Mouse (Mus musculus): ENCODE results near the gene Ctrl. TPM values are rescaled to one million over a fixed set of nuclear protein-coding genes. Genes with fewer than 3 reads are reported as not detected.

Ctrl gene
- polyA plus RNA-seq, 1 experiment from 2014 or later, result 1.3 TPM

DNA sequence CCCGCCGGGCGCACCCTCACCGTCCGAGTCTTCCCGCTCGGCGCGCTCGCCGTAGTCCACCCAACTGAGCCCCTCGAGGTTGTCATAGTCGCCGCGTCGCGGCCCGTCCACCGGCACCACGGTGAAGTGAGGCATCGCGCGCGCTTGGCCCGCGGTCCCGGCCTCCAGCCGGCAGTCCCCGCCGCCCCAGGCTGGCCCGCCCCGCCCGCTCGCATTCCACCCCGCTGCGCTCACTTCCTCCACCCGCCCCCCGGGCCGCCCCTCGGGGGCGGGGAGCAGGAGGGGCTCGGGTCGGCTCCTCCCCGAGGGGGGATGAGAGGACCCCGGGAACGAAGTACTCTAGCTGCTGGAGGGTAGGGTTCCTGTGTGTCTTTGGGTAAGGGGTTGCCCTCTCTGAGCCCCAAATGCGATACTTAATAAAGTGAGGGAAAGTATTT, 32.3 kb upstream of the Ctrl start, which contains the start of gene Slc12a4:
Slc12a4 (minus strand) TSS at position 193 of the 437 bp plus-strand sequence.
- no peaks in the 10 kb centered on the region for H3K27me3 ChIP-seq (ENCODE audit: control insufficient read depth, insufficient read depth, low read length)
- no peaks in the 10 kb centered on the region for H3K36me3 ChIP-seq (ENCODE audit: control insufficient read depth, insufficient read depth, low read length)
- H3K4me1 ChIP-seq (ENCODE audit: control insufficient read depth, insufficient read depth, low read length), result peaks cover 37% of the 10 kb centered on the region
- H3K4me3 ChIP-seq (ENCODE audit: low read depth, low read length), result peak within 1 kb of the TSS; percentile 84
- no peaks in the 10 kb centered on the region for H3K9me3 ChIP-seq (replicated peaks; ENCODE audit: control insufficient read depth, low read length)
- peak; percentile 85 for ATAC-seq (replicated peaks; ENCODE audit: insufficient number of reproducible peaks, low FRiP score, low TSS enrichment)
- H3K4me2 ChIP-seq, result peak within 1 kb of the TSS; percentile 89
- peak within 1 kb of the TSS; percentile 91 for H3K27ac ChIP-seq (ENCODE audit: low read depth, low read length)
- under 1% methylated on average over 47 of the region's 47 CpGs for WGBS (ENCODE audit: insufficient replicate concordance)
- peak within 1 kb of the TSS; percentile 88 for H3K9ac ChIP-seq (ENCODE audit: low read depth, low read length)

DNA sequence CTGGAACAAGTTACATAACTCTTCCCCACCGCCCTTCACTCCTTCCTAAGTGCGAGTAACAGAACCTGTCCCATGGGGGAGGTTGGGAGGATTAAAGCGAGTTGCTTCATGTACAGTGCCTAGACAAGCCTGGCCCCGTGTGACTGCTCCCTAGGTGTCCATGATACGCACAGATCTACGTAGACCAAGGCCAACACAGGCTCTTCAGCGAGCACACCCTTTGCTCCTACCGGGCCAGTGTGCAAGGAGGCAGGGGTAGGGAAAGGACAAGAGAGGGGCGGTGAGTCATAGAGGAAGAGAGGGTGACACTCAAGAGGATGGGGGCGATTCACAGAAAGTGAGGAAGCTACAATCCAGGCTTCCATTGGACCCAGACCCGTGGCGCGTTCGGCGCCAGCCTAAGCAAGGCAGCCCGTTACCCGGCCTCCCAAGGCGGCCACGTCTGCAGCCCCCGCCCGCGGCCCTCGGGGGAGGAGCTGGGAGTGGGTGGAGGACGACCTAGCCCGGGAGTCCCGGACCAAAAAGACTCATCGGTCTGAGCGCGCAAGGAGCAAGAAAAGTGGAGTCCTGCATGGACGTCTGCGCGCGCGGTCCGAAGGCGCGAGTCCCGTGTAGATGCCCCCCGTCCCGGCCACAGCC, 31.7 kb upstream of the Ctrl start:
- Histone ChIP-seq H3K27me3 (ENCODE audit: control insufficient read depth, insufficient read depth, low read length) (no peaks in the 10 kb centered on the region), H3K36me3 (ENCODE audit: control insufficient read depth, insufficient read depth, low read length) (no peaks in the 10 kb centered on the region), H3K4me2 (peak overlapping the region; percentile 89), H3K4me1 (ENCODE audit: control insufficient read depth, insufficient read depth, low read length) (peaks cover 37% of the 10 kb centered on the region), H3K9me3 (replicated peaks; ENCODE audit: control insufficient read depth, low read length) (no peaks in the 10 kb centered on the region), H3K9ac (ENCODE audit: low read depth, low read length) (peak overlapping the region; percentile 88), H3K4me3 (ENCODE audit: low read depth, low read length) (peak overlapping the region; percentile 84), H3K27ac (ENCODE audit: low read depth, low read length) (peak overlapping the region; percentile 91)
- WGBS (ENCODE audit: insufficient replicate concordance), result 1% methylated on average over 34 of the region's 40 CpGs
- peak; percentile 50 for ATAC-seq (replicated peaks; ENCODE audit: insufficient number of reproducible peaks, low FRiP score, low TSS enrichment)

DNA sequence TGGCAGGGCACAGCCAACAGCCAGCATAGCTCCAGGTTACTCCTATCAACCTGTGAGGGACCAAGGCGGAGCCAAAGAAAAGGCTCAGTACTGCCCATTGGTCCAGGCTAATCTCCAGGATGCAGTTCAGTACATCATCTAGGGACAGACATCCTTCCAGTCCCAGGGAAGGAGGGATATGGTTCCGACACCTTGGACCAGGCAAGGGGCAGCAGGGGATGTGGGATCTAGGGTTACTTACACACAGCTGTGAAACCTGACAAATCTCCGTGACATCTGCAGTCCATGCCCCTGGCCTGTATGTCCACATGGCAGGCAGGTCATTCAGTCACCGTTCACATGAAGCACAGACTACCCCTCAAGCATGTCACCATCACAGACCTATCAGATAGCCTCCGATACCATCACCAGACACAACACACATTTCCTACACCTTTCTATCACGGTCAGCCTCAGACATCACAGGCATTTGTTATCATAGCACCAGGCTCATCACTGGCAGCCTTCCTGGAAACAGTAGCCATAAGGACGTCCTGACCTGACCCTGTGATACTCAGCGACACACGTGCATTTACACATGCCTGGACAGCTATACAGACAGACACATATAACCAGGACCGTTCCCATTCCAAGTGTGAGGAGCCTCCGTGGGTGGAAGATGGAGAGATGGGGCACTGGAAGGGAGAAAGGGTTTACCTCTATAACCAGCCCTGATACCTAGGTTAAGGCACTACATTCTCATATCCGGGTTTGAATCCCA, 31.0 kb upstream of the Ctrl start:
- peak overlapping the region; percentile 89 for H3K4me2 ChIP-seq
- H3K4me1 ChIP-seq (ENCODE audit: control insufficient read depth, insufficient read depth, low read length), result peaks cover 37% of the 10 kb centered on the region
- no peaks in the 10 kb centered on the region for H3K9me3 ChIP-seq (replicated peaks; ENCODE audit: control insufficient read depth, low read length)
- no peak for ATAC-seq (replicated peaks; ENCODE audit: insufficient number of reproducible peaks, low FRiP score, low TSS enrichment)
- 46% methylated on average over 12 of the region's 12 CpGs for WGBS (ENCODE audit: insufficient replicate concordance)
- no peaks in the 10 kb centered on the region for H3K27me3 ChIP-seq (ENCODE audit: control insufficient read depth, insufficient read depth, low read length)
- peak overlapping the region; percentile 91; the same call in 1 of the 2 replicates for H3K27ac ChIP-seq (ENCODE audit: low read depth, low read length)
- peaks cover 3% of the 10 kb centered on the region; the same call in 1 of the 2 replicates for H3K36me3 ChIP-seq (ENCODE audit: control insufficient read depth, insufficient read depth, low read length)
- H3K4me3 ChIP-seq (ENCODE audit: low read depth, low read length), result peak overlapping the region; percentile 84
- H3K9ac ChIP-seq (ENCODE audit: low read depth, low read length), result peak overlapping the region; percentile 88

DNA sequence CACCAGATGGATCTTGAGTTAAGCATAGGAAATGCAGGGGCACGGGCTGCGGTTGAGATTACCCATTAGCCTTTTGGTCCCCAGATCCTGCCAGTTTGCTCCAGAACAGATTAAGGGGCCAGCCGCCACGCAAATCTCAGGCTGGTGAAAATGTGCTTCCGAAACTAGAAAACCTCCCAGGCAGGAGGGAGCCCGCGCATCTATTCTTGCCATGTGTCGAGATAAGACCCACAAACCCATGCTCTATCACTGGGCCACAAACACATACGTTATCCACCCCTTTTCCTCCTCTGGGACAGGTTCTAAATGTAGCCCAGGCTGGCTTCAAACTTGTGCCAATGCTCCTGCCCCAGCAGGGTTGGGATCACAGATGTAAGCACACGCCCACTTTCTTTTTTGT, 27.9 kb upstream of the Ctrl start:
- no peak overlapping the region for H3K4me2 ChIP-seq
- H3K9me3 ChIP-seq (replicated peaks; ENCODE audit: control insufficient read depth, low read length), result no peaks in the 10 kb centered on the region
- H3K4me1 ChIP-seq (ENCODE audit: control insufficient read depth, insufficient read depth, low read length), result peaks cover 32% of the 10 kb centered on the region
- H3K9ac ChIP-seq (ENCODE audit: low read depth, low read length), result no peak overlapping the region
- no peak overlapping the region for H3K4me3 ChIP-seq (ENCODE audit: low read depth, low read length)
- H3K27ac ChIP-seq (ENCODE audit: low read depth, low read length), result no peak overlapping the region
- H3K27me3 ChIP-seq (ENCODE audit: control insufficient read depth, insufficient read depth, low read length), result no peaks in the 10 kb centered on the region
- ATAC-seq (replicated peaks; ENCODE audit: insufficient number of reproducible peaks, low FRiP score, low TSS enrichment), result no peak
- 65% methylated on average over 10 of the region's 10 CpGs for WGBS (ENCODE audit: insufficient replicate concordance)
- H3K36me3 ChIP-seq (ENCODE audit: control insufficient read depth, insufficient read depth, low read length), result peaks cover 6% of the 10 kb centered on the region; the same call in 1 of the 2 replicates

DNA sequence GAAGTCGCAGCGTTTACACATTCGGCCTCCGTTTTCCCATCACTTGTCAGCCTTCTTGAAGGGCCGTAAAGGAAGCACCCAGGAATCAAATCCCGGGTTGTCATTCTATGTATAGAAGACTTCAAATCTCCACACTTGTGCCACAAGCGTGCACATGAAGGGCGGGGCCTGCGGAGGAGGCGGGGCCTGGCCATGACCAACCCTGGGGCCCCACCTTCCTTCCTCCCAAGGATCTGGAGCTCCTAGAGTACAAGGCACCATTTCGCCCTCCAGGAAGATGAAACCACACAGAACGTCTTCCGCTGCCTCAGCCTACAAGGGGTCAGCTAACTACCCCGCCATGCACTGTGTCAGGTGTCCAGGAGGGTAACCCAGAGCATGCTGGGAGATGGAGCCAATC, 27.4 kb upstream of the Ctrl start:
- H3K4me1 ChIP-seq (ENCODE audit: control insufficient read depth, insufficient read depth, low read length), result peaks cover 31% of the 10 kb centered on the region
- WGBS (ENCODE audit: insufficient replicate concordance), result 73% methylated on average over 14 of the region's 14 CpGs

DNA sequence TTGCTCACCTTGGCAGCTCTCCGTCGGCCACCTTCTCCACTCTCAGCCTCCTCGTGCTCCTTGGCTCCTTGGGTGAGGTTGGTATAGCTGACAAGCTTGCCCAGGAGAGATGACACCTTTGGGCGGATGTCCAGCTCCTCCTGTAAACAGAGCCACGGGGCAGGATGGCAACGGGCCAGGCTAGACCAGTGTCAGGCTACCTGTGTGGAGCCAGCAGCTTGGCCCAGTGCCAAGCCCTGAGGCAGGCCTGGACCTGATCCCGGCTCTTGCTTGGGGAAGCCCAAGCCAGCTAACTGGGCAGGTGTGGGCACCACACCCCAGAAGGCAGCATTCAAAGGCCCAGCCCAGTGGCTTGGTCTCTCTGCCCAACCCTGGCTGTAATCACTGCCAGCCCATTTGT, 25.7 kb upstream of the Ctrl start:
- no peak overlapping the region for H3K27ac ChIP-seq (ENCODE audit: low read depth, low read length)
- 84% methylated on average over 7 of the region's 7 CpGs for WGBS (ENCODE audit: insufficient replicate concordance)
- no peaks in the 10 kb centered on the region for H3K27me3 ChIP-seq (ENCODE audit: control insufficient read depth, insufficient read depth, low read length)
- no peaks in the 10 kb centered on the region for H3K9me3 ChIP-seq (replicated peaks; ENCODE audit: control insufficient read depth, low read length)
- H3K4me2 ChIP-seq, result no peak overlapping the region
- no peak overlapping the region for H3K4me3 ChIP-seq (ENCODE audit: low read depth, low read length)
- peaks cover 21% of the 10 kb centered on the region for H3K4me1 ChIP-seq (ENCODE audit: control insufficient read depth, insufficient read depth, low read length)
- peaks cover 6% of the 10 kb centered on the region; the same call in 1 of the 2 replicates for H3K36me3 ChIP-seq (ENCODE audit: control insufficient read depth, insufficient read depth, low read length)
- no peak for ATAC-seq (replicated peaks; ENCODE audit: insufficient number of reproducible peaks, low FRiP score, low TSS enrichment)
- H3K9ac ChIP-seq (ENCODE audit: low read depth, low read length), result no peak overlapping the region; the same call in 1 of the 2 replicates

More for the DNA sequence above, 27.4 kb upstream of the Ctrl start:
- Histone ChIP-seq H3K27me3 (ENCODE audit: control insufficient read depth, insufficient read depth, low read length) (no peaks in the 10 kb centered on the region), H3K9me3 (replicated peaks; ENCODE audit: control insufficient read depth, low read length) (no peaks in the 10 kb centered on the region), H3K36me3 (ENCODE audit: control insufficient read depth, insufficient read depth, low read length) (peaks cover 6% of the 10 kb centered on the region; the same call in 1 of the 2 replicates), H3K27ac (ENCODE audit: low read depth, low read length) (no peak overlapping the region), H3K9ac (ENCODE audit: low read depth, low read length) (no peak overlapping the region), H3K4me3 (ENCODE audit: low read depth, low read length) (no peak overlapping the region), H3K4me2 (no peak overlapping the region)
- ATAC-seq (replicated peaks; ENCODE audit: insufficient number of reproducible peaks, low FRiP score, low TSS enrichment), result no peak

DNA sequence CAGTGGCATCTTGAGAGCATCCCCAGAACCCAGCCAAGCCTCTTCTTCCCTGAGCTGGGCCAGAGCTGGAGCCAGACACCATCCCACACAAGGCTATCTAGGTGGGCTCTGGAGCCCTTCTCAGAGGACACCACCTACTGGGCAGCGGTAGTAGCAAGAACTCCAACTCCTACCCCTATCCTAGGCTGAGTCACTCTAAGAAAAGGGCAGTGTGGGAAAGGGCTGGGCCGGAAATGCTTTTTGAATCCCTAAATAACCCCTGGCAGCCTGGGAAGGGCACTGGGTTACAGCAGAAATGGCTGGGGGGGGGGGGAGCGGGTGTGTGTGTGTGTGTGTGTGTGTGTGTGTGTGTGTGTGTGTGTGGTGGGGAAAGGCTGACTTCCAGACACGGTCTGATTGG, 24.2 kb upstream of the Ctrl start:
- ATAC-seq (replicated peaks; ENCODE audit: insufficient number of reproducible peaks, low FRiP score, low TSS enrichment), result no peak
- peaks cover 13% of the 10 kb centered on the region for H3K4me1 ChIP-seq (ENCODE audit: control insufficient read depth, insufficient read depth, low read length)
- no peak overlapping the region for H3K4me3 ChIP-seq (ENCODE audit: low read depth, low read length)
- no peak overlapping the region for H3K27ac ChIP-seq (ENCODE audit: low read depth, low read length)
- H3K9me3 ChIP-seq (replicated peaks; ENCODE audit: control insufficient read depth, low read length), result no peaks in the 10 kb centered on the region
- no peak overlapping the region for H3K4me2 ChIP-seq
- WGBS (ENCODE audit: insufficient replicate concordance), result 44% methylated on average over 4 of the region's 4 CpGs
- H3K27me3 ChIP-seq (ENCODE audit: control insufficient read depth, insufficient read depth, low read length), result no peaks in the 10 kb centered on the region
- H3K9ac ChIP-seq (ENCODE audit: low read depth, low read length), result no peak overlapping the region
- H3K36me3 ChIP-seq (ENCODE audit: control insufficient read depth, insufficient read depth, low read length), result peaks cover 6% of the 10 kb centered on the region

DNA sequence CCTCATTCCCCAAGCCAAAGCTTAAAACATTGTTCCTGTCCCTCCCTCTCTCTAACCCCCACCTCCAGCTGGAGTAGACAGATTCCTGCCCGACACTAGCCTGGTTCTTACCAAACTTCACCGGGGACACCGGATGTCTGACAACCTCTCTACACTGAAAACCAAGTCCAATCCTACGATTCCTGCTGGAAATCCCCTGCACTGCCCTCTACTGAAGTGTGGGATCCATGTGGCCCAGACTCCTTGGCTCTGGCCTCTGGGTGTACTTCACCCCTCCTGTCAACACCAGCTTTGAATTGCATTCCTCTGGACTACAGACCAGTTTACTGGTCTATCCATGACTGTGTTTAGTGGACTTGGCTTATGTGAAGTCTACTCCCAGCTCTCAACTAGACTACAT, 22.9 kb upstream of the Ctrl start:
- no peak for ATAC-seq (replicated peaks; ENCODE audit: insufficient number of reproducible peaks, low FRiP score, low TSS enrichment)
- Histone ChIP-seq H3K4me1 (ENCODE audit: control insufficient read depth, insufficient read depth, low read length) (peaks cover 8% of the 10 kb centered on the region), H3K27ac (ENCODE audit: low read depth, low read length) (peak overlapping the region; percentile 24; the same call in 1 of the 2 replicates), H3K27me3 (ENCODE audit: control insufficient read depth, insufficient read depth, low read length) (no peaks in the 10 kb centered on the region), H3K4me3 (ENCODE audit: low read depth, low read length) (no peak overlapping the region), H3K9me3 (replicated peaks; ENCODE audit: control insufficient read depth, low read length) (no peaks in the 10 kb centered on the region), H3K4me2 (no peak overlapping the region), H3K9ac (ENCODE audit: low read depth, low read length) (no peak overlapping the region), H3K36me3 (ENCODE audit: control insufficient read depth, insufficient read depth, low read length) (peaks cover 10% of the 10 kb centered on the region)
- WGBS (ENCODE audit: insufficient replicate concordance), result 63% methylated on average over 4 of the region's 4 CpGs

All from heart, embryonic 11.5 days (tissue).